Mouse (Mus musculus) leukemia stem cell, adult 10-12 weeks (primary cell): ENCODE data around the gene Tes3-ps. TPM values are rescaled to one million over a fixed set of nuclear protein-coding genes. Genes with fewer than 3 reads are reported as not detected.

Experiments used
- polyA plus RNA-seq: library from polyadenylated mRNA; stranded (reverse); fragments of >175 nt; gene quantifications from 2 replicates; pipeline ENCODE4 v1.2.3, GENCODE M21; 2012; ENCODE audit warnings: low replicate concordance

Tes3-ps gene
- polyA plus RNA-seq: 0.09 TPM in 1 of 2 replicates, not detected in the other

GRCm38 (mm10) chr13:49492376-49493368 is at the start of gene Tes3-ps:
Tes3-ps (plus strand) TSS chr13:49493318.

DNA sequence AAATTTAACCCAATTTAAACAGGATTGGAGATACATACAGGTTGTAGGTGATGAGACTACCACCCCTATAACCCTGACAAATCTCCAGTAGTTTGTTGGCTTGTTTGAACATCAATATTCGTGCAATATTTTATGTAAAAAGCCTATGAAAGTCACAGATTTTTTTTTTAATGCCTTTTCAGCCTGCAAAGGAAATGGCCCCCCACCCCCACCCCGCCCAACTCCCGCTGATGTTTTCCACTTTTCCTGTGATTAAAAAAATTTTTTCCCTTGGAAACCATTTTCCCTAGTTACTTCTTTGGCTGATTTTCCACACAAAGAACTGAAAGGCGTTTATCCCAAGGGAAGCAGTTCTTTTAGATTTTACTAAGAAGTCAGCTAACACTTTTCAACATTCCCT is 11.4 kb downstream of the Tes3-ps start, which contains the start of gene Ecm2:
Ecm2 (plus strand) TSS at position 301 of the 400 bp plus-strand sequence.

DNA sequence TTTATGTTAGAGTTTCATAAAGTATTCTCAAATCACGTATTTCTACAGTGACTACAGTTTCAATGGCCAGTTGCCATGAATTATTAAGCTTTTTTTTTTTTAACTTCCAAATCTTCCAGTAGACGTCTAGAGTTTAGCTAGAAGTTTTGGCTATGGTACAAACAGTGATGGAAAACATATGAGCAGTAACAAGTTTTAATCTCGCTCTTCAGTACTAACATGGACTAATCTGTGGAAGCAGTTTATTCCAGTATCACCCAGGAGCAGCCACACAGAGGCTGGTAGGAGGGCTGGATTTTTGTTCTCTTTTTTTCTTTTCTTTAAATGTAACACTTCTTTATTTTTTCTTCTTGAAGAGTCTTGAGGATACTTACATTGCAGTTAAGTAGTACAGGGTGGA is 51.2 kb downstream of the Tes3-ps start, which contains the start of gene Aspn:
Aspn (plus strand) TSS at position 165 of the 400 bp plus-strand sequence.

Other genes starting within 250 kb of the Tes3-ps start
- gene Susd3, start 244.6 kb upstream of the Tes3-ps start, polyA plus RNA-seq: 7.8 and 15.5 TPM in 2 replicates
- gene Fgd3, start 173.0 kb upstream of the Tes3-ps start, polyA plus RNA-seq: 4.7 and 4.8 TPM in 2 replicates
- gene Bicd2, start 151.7 kb upstream of the Tes3-ps start, polyA plus RNA-seq: 24.0 and 39.6 TPM in 2 replicates
- gene Ippk, start 72.1 kb upstream of the Tes3-ps start, polyA plus RNA-seq: 0.39 and 2.7 TPM in 2 replicates
- 0.05 TPM in 1 of 2 replicates, not detected in the other for gene Ecm2, start 11.5 kb downstream of the Tes3-ps start, polyA plus RNA-seq
- gene Aspn, start 51.1 kb downstream of the Tes3-ps start, polyA plus RNA-seq: not detected in 2 replicates
- not detected in 2 replicates for gene Omd, start 89.1 kb downstream of the Tes3-ps start, polyA plus RNA-seq
- not detected in 2 replicates for gene Ogn, start 114.7 kb downstream of the Tes3-ps start, polyA plus RNA-seq
- 6.2 and 7.2 TPM in 2 replicates for gene Cenpp, start 159.5 kb downstream of the Tes3-ps start, polyA plus RNA-seq
- gene Nol8, start 159.8 kb downstream of the Tes3-ps start, polyA plus RNA-seq: 0.16 and 1.4 TPM in 2 replicates
- 4.9 and 25.5 TPM in 2 replicates for gene Iars, start 188.8 kb downstream of the Tes3-ps start, polyA plus RNA-seq